Mouse (Mus musculus) intestine, postnatal 0 days (tissue): ENCODE results near the gene Slc26a9. TPM values are rescaled to one million over a fixed set of nuclear protein-coding genes. Genes with fewer than 3 reads are reported as not detected.

Experiments
- ATAC-seq: fragments of 200-750 bp; cut with Nextera tagmentation; 2 replicates; pipeline ENCODE4 v1.8.0; 2017; ENCODE audit warnings: mild to moderate bottlenecking, moderate TSS enrichment, moderate library complexity
- H3K27ac ChIP-seq: fragments of 300-500 bp; sonication (generic); 2 replicates; pipeline ENCODE4 v1.5.1; 2014; ENCODE audit warnings: mild to moderate bottlenecking, low read depth, low read length, moderate library complexity
- H3K27me3 ChIP-seq: fragments of 300-500 bp; sonication (generic); replicated peaks from 2 replicates; pipeline ENCODE4 v1.6.1; 2014; ENCODE audit warnings: low read length, mixed read lengths; ENCODE audit not compliant: control insufficient read depth, insufficient read depth
- H3K36me3 ChIP-seq: fragments of 300-500 bp; sonication (generic); 2 replicates; pipeline ENCODE4 v1.6.1; 2014; ENCODE audit warnings: mild to moderate bottlenecking, moderate library complexity; ENCODE audit not compliant: control insufficient read depth, insufficient read depth
- H3K4me1 ChIP-seq: fragments of 300-500 bp; sonication (generic); replicated peaks from 2 replicates; pipeline ENCODE4 v1.6.1; 2014; ENCODE audit warnings: antibody characterized with exemption, low read length, mixed read lengths; ENCODE audit not compliant: control insufficient read depth, insufficient read depth
- H3K4me2 ChIP-seq: fragments of 300-500 bp; sonication (generic); replicated peaks from 2 replicates; pipeline ENCODE4 v1.6.1; 2014; ENCODE audit warnings: low read depth, mild to moderate bottlenecking, moderate library complexity
- H3K4me3 ChIP-seq: fragments of 300-500 bp; sonication (generic); 2 replicates; pipeline ENCODE4 v1.5.1; 2014; ENCODE audit warnings: low read depth, low read length
- H3K9ac ChIP-seq: fragments of 300-500 bp; sonication (generic); 2 replicates; pipeline ENCODE4 v1.6.1; 2014; ENCODE audit warnings: mild to moderate bottlenecking, low read depth, low read length
- H3K9me3 ChIP-seq: fragments of 300-500 bp; sonication (generic); 2 replicates; pipeline ENCODE4 v1.6.1; 2016; ENCODE audit warnings: mixed run types; ENCODE audit not compliant: control insufficient read depth
- CTCF ChIP-seq: sonication (generic); IDR thresholded peaks from 2 replicates; pipeline ENCODE4 v1.5.1; 2016; ENCODE audit warnings: low read depth, mild to moderate bottlenecking, control low read depth, antibody characterized with exemption, moderate library complexity
- WGBS: fragments of 180-500 bp; shearing (Covaris S2); extraction: QIAGEN DNeasy Blood & Tissue Kit; methylation state at CpG from one replicate; pipeline ENCODE4 v1.1.7; 2014; 5-methylcytosine and 5-hydroxymethylcytosine counted together
- polyA plus RNA-seq: library from polyadenylated mRNA; unstranded; fragments of >200 nt; fragmentation: Nextera tagmentation; extraction: Ambion mirVana; gene quantifications from 2 replicates; pipeline ENCODE4 v1.2.1, GENCODE M21; 2015

Slc26a9 gene
- polyA plus RNA-seq, 1 experiment from 2014 or later: 0.03 TPM

DNA sequence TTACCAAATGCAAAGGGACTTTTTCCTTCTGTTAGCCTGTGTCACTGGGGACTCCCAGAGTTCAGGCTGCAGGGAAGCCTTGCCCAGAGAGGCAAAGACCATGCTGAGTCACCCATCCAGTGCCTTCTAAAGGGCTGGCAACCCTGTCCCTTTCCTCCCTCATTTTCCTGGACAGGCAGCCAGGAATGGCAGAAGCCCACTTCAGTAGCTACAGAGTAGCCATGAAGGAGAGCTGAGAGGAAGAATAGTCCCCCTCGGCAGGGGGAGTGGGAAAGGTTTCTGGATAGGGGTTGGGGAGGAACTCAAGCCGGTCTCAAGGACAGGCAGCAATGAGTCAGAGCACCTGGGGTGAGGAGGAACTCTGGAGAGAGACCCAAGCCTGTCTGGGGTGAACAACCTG, 3.9 kb downstream of the Slc26a9 start:
- ATAC-seq: no peak
- H3K9me3 ChIP-seq: no peaks in the 10 kb centered on the region
- no peak overlapping the region for H3K4me2 ChIP-seq
- H3K4me3 ChIP-seq: no peak overlapping the region
- H3K9ac ChIP-seq: no peak overlapping the region
- WGBS: 70% methylated on average over 2 of the region's 2 CpGs
- no peaks in the 10 kb centered on the region for H3K4me1 ChIP-seq
- TF ChIP-seq CTCF: no peak
- H3K27me3 ChIP-seq: no peaks in the 10 kb centered on the region
- H3K36me3 ChIP-seq: no peaks in the 10 kb centered on the region
- no peak overlapping the region for H3K27ac ChIP-seq

DNA sequence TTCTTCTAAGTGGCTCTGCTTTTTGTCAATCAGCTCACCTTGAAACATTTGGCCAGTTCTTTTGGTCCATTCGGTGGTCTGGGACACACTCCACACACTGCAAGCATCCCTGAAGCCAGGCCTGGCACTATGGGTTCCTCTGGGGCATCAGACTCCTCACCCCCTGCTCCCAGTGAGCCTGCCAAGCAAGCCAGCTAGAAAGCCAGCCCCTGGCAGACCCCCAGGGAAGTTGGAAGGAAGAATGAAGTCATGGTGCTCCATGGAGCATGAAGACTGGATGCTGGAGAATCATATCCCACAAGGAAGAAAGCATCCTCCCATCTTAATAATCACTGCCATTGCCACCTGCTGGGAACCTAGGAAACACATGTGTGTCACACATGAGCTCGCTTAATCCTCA, 4.8 kb downstream of the Slc26a9 start:
- Histone ChIP-seq H3K4me2 (no peak overlapping the region), H3K9ac (no peak overlapping the region), H3K27ac (no peak overlapping the region), H3K36me3 (no peaks in the 10 kb centered on the region), H3K4me1 (no peaks in the 10 kb centered on the region), H3K9me3 (no peaks in the 10 kb centered on the region), H3K4me3 (no peak overlapping the region), H3K27me3 (no peaks in the 10 kb centered on the region)
- ATAC-seq: no peak
- TF ChIP-seq CTCF: no peak
- WGBS: 76% methylated on average over 2 of the region's 2 CpGs

DNA sequence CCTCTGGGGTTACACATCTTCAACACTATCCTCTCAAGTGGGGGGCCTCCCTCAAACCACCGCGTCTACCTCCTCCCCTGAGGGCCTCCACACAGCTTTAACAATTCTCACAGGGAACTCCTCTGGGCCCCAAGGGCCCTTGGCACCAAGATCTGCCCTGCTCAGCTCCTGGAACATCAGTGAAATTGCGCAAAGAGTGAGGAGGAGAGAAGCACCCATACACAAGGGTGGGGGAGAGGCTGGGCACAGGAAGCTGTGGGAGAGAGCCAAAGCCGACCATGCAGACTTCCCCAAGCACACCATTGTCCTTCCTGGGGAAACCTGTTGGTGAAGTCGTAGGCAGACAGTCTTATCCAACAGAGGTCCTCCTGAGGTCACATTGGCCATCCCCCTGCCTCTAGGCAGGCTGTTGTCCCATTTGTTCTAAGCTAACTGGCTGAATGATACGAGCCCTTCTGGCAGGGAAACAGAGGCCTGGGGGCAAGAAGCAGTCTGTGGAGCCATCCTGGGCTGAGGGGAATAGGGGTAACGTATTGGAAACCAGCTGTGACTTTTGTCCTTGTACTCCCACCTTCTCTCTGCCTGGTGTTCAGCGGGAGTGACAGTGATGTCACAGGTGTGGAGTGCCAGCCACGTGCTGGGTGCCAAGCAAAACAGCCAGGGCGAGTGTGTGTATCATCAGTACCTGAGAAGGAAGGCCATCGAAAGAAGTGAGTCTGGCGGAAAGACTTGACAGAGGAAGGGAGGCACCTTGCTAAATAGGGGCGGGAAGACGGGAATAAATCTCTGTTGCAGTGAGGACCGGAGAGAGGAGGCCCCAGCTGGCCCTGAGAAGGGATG, 6.1 kb downstream of the Slc26a9 start:
- Histone ChIP-seq H3K36me3 (no peaks in the 10 kb centered on the region), H3K27me3 (no peaks in the 10 kb centered on the region), H3K4me2 (no peak overlapping the region), H3K9ac (no peak overlapping the region), H3K4me3 (no peak overlapping the region), H3K27ac (no peak overlapping the region), H3K4me1 (no peaks in the 10 kb centered on the region), H3K9me3 (no peaks in the 10 kb centered on the region)
- no peak for TF ChIP-seq CTCF
- 79% methylated on average over 15 of the region's 15 CpGs for WGBS
- ATAC-seq: no peak

DNA sequence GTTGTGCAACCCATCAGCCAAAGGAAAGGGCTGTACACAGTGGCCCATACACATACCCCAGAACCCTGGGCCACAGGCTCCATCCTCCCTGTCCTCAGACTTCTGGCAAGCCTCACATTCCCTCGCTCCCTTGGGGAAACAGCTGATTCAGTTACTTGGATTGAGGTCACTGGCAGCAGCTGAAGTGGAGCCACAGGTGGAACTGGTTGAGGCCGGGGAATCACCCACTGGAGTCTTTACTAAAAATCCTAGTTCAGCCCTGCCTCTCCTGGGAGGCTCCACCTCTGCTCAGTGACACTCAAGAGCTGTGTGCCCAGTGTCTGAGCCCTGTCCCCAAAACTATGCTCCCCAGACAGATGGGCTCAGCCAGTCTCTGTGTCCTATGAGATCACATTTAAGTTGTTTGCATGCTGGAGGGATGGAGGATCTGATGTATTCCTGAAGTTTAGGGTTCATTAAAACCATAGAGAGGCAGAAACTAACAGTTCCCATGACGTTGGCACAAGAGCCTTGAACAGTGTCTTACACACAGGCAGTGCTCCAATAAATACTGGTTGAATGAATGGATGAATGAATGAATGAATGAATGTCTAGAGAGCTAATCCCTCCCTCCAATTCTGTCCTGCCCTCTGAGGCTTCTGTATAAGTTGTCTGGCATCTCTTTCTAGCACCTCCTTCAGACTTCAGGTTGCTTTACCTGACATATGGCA, 7.5 kb downstream of the Slc26a9 start:
- H3K9me3 ChIP-seq: no peaks in the 10 kb centered on the region
- H3K27ac ChIP-seq: no peak overlapping the region
- no peak for ATAC-seq
- no peak overlapping the region for H3K4me2 ChIP-seq
- 82% methylated on average over 3 of the region's 3 CpGs for WGBS
- no peaks in the 10 kb centered on the region for H3K27me3 ChIP-seq
- no peaks in the 10 kb centered on the region for H3K4me1 ChIP-seq
- TF ChIP-seq CTCF: no peak
- no peak overlapping the region for H3K4me3 ChIP-seq
- no peaks in the 10 kb centered on the region for H3K36me3 ChIP-seq
- no peak overlapping the region for H3K9ac ChIP-seq

DNA sequence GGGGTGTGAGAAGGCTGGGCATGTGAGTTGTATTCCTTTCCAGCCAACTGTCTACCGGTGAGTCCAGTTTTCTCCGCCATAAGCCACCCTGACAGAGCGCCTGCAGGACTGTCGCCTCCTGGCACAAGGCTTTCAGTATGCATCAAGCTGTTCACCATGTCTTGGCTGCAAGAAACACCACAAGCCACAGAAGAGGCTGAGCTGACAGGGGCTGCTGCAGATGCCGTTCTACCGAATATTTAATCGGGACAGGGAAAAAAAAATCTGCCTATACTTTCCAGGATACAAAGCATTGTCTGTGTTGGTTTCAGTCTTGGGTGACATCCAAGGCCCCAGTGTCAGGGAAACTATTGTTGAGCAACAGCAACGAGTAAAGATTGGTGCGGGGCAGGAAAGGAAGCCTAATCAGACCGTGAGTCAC, 8.1 kb downstream of the Slc26a9 start:
- no peak overlapping the region for H3K4me2 ChIP-seq
- H3K9me3 ChIP-seq: no peaks in the 10 kb centered on the region
- 59% methylated on average over 10 of the region's 10 CpGs for WGBS
- H3K36me3 ChIP-seq: no peaks in the 10 kb centered on the region
- H3K4me1 ChIP-seq: no peaks in the 10 kb centered on the region
- no peaks in the 10 kb centered on the region for H3K27me3 ChIP-seq
- H3K27ac ChIP-seq: no peak overlapping the region
- H3K4me3 ChIP-seq: no peak overlapping the region
- TF ChIP-seq CTCF: no peak
- no peak overlapping the region for H3K9ac ChIP-seq
- no peak for ATAC-seq

DNA sequence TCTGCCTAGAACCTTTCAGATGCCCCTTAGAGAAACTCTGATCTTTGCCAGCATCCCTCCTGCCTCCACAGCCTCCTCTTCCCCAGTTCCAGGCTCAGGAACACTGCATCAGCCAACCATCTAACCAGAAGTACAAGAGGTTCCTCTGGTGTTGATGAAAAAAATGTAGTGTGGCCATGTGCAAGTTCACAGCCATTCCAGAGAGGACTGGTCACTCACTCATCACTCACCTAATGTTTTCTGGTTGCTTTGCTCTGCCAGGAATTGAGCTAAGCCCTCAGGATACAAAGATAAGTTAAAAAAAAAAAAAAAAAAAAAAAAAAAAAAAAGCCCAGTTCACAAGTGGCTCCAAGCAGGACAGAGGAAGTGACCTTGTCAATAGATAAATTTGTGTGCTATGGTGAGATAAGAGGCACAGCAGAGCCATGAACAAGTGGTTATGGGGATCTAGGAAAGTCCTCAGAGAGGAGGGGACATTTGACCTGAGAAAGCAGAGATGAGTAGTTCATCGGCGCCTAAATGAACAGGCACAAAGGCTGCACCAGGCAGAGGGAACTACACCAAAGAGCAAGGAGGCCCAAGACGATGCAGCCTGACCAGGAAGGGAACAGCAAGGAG, 10.5 kb downstream of the Slc26a9 start:
- ATAC-seq: no peak
- H3K4me2 ChIP-seq: no peak overlapping the region
- WGBS: 22% methylated on average over 3 of the region's 3 CpGs
- H3K36me3 ChIP-seq: no peaks in the 10 kb centered on the region
- H3K27ac ChIP-seq: no peak overlapping the region
- no peak overlapping the region for H3K4me3 ChIP-seq
- no peak overlapping the region for H3K9ac ChIP-seq
- no peaks in the 10 kb centered on the region for H3K27me3 ChIP-seq
- TF ChIP-seq CTCF: no peak
- no peaks in the 10 kb centered on the region for H3K9me3 ChIP-seq
- no peaks in the 10 kb centered on the region for H3K4me1 ChIP-seq
